Mouse (Mus musculus): ENCODE results near the gene Stx2. TPM values are rescaled to one million over a fixed set of nuclear protein-coding genes. Genes with fewer than 3 reads are reported as not detected.
"Not testable (repeated sequence)": the region's sequence is repeated elsewhere in the genome, so short reads cannot be mapped to it uniquely, and the experiment has no call there.

The Stx2 gene
- polyA plus RNA-seq, 1 experiment from 2014 or later, result 27.8 TPM

DNA sequence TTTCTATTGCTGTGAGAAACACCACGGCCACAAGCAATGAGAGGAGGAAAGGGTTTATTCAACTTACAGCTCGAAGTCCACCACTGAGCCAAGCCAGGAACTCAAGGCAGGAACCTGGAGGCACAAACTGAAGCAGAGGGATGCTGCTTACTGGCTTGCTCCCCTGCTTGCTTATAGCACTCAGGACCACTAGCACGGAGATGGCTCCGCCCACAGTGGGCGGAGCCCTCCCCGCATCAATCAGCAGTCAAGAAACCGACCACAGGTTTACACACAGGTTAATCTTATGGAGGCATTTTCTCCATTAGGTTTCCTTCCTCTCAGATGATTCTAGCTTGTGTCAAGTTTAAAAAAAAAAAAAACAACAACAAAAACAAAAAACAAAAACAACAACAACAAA lies 27.5 kb downstream of the Stx2 start:
- Histone ChIP-seq H3K4me1 (ENCODE audit: control insufficient read depth, insufficient read depth, low read length) (no peaks in the 10 kb centered on the region), H3K9ac (ENCODE audit: low read length) (no peak overlapping the region), H3K27me3 (ENCODE audit: control insufficient read depth, insufficient read depth, low read length) (no peaks in the 10 kb centered on the region), H3K4me2 (ENCODE audit: low read depth, low read length) (no peak overlapping the region), H3K4me3 (replicated peaks; ENCODE audit: low read length) (no peak overlapping the region), H3K27ac (ENCODE audit: low read length) (no peak overlapping the region), H3K9me3 (replicated peaks; ENCODE audit: control insufficient read depth, low read length) (no peaks in the 10 kb centered on the region), H3K36me3 (ENCODE audit: control insufficient read depth, insufficient read depth, low read length) (peaks cover 11% of the 10 kb centered on the region; the same call in 1 of the 2 replicates)
- no peak for ATAC-seq (ENCODE audit: insufficient read depth, low FRiP score)
- WGBS, result 64% methylated on average over 7 of the region's 7 CpGs

DNA sequence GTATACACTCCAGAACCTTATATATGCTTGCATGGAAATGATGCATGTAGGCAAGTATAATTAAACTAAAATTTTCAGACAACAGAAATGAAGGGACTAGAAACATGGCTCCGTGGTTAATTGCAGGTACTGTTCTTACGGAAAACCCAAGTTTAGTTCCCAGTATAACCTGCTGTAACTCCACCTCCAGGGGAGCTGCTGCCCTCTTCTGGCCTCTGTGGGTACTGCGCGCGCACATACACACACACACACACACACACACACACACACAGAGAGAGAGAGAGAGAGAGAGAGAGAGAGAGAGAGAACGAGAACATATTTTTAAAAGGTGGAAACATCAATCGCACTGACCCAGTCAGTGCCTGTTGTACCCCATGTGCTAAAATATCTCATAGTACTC lies 29.4 kb downstream of the Stx2 start:
- WGBS, result 99% methylated on average over 7 of the region's 7 CpGs
- no peak overlapping the region for H3K9ac ChIP-seq (ENCODE audit: low read length)
- no peak overlapping the region for H3K4me2 ChIP-seq (ENCODE audit: low read depth, low read length)
- no peaks in the 10 kb centered on the region for H3K36me3 ChIP-seq (ENCODE audit: control insufficient read depth, insufficient read depth, low read length)
- H3K27me3 ChIP-seq (ENCODE audit: control insufficient read depth, insufficient read depth, low read length), result no peaks in the 10 kb centered on the region
- no peak for ATAC-seq (ENCODE audit: insufficient read depth, low FRiP score)
- no peaks in the 10 kb centered on the region for H3K4me1 ChIP-seq (ENCODE audit: control insufficient read depth, insufficient read depth, low read length)
- H3K27ac ChIP-seq (ENCODE audit: low read length), result no peak overlapping the region
- no peaks in the 10 kb centered on the region for H3K9me3 ChIP-seq (replicated peaks; ENCODE audit: control insufficient read depth, low read length)
- H3K4me3 ChIP-seq (replicated peaks; ENCODE audit: low read length), result no peak overlapping the region

DNA sequence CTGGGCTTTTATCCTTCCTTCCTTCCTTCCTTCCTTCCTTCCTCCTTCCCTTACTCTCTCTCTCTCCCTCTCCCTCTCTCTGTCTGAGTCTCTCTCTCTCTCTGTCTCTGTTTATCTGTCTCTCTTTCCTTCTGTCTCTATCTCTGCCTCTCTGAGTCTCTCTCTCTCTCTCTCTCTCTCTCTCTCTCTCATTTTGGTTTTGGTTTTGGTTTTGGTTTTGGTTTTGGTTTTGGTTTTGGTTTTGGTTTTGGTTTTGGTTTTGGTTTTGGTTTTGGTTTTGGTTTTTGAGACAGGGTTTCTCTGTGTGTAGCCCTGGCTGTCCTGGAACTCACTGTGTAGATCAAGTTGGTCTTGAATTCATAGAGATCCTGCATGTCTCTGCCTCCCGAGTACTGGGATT lies 30.9 kb downstream of the Stx2 start:
- not testable (repeated sequence) for H3K9ac ChIP-seq (ENCODE audit: low read length); H3K4me3 ChIP-seq (replicated peaks; ENCODE audit: low read length); H3K27me3 ChIP-seq (ENCODE audit: control insufficient read depth, insufficient read depth, low read length); H3K9me3 ChIP-seq (replicated peaks; ENCODE audit: control insufficient read depth, low read length); H3K4me2 ChIP-seq (ENCODE audit: low read depth, low read length); ATAC-seq (ENCODE audit: insufficient read depth, low FRiP score); H3K27ac ChIP-seq (ENCODE audit: low read length); H3K4me1 ChIP-seq (ENCODE audit: control insufficient read depth, insufficient read depth, low read length); H3K36me3 ChIP-seq (ENCODE audit: control insufficient read depth, insufficient read depth, low read length)
- WGBS, result 60% methylated on average over 1 of the region's 1 CpGs

DNA sequence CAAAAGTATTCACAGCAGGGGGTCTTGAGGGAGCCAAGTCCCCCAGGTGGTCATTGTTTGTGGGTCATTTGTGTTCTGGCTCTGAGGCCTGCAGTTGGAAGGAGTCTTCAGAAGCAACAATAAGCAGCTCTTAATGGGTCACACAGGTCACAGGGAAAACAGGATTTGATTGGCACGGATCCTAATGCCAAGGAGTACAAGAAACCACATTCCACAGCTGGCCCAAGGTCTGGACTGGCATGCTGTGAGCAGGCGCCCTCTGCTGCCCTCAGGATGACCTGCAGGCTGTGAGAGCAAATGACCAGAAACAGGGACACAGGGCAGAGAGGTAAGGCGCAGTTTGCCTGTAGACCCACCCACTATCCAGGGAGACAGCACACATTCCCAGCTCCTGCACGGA lies 32.1 kb downstream of the Stx2 start:
- WGBS, result 31% methylated on average over 4 of the region's 4 CpGs
- H3K36me3 ChIP-seq (ENCODE audit: control insufficient read depth, insufficient read depth, low read length), result no peaks in the 10 kb centered on the region

DNA sequence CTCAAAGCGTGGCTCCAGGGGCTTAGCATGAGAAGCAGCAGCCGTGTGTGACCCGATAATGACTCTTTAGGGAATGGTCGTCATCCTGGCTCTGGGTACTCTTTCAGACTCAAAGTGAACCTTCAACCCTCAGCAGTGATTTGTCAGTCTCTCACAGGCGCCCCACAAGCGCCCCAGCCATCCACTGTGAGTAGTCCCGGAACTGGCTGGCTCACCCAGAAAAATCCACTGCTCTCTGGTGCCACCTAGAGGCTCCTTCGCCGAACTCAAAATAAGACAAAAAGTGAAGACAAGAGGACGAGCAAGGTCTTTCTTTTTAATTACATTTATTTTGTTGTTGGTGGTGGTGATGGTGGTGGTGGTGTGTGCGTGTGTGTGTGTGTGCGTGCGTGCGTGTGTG lies 37.1 kb downstream of the Stx2 start:
- no peak for ATAC-seq (ENCODE audit: insufficient read depth, low FRiP score)
- H3K9me3 ChIP-seq (replicated peaks; ENCODE audit: control insufficient read depth, low read length), result no peaks in the 10 kb centered on the region
- H3K27ac ChIP-seq (ENCODE audit: low read length), result no peak overlapping the region
- no peaks in the 10 kb centered on the region for H3K36me3 ChIP-seq (ENCODE audit: control insufficient read depth, insufficient read depth, low read length)
- no peak overlapping the region for H3K9ac ChIP-seq (ENCODE audit: low read length)
- no peak overlapping the region for H3K4me3 ChIP-seq (replicated peaks; ENCODE audit: low read length)
- H3K27me3 ChIP-seq (ENCODE audit: control insufficient read depth, insufficient read depth, low read length), result no peaks in the 10 kb centered on the region
- no peaks in the 10 kb centered on the region for H3K4me1 ChIP-seq (ENCODE audit: control insufficient read depth, insufficient read depth, low read length)
- 19% methylated on average over 14 of the region's 14 CpGs for WGBS
- peak overlapping the region; percentile 24; the same call in 1 of the 2 replicates for H3K4me2 ChIP-seq (ENCODE audit: low read depth, low read length)

More for the DNA sequence above, 32.1 kb downstream of the Stx2 start:
- Histone ChIP-seq H3K4me2 (ENCODE audit: low read depth, low read length) (no peak overlapping the region), H3K27me3 (ENCODE audit: control insufficient read depth, insufficient read depth, low read length) (no peaks in the 10 kb centered on the region), H3K9ac (ENCODE audit: low read length) (no peak overlapping the region), H3K4me3 (replicated peaks; ENCODE audit: low read length) (no peak overlapping the region), H3K9me3 (replicated peaks; ENCODE audit: control insufficient read depth, low read length) (no peaks in the 10 kb centered on the region), H3K27ac (ENCODE audit: low read length) (no peak overlapping the region), H3K4me1 (ENCODE audit: control insufficient read depth, insufficient read depth, low read length) (no peaks in the 10 kb centered on the region)
- no peak for ATAC-seq (ENCODE audit: insufficient read depth, low FRiP score)

DNA sequence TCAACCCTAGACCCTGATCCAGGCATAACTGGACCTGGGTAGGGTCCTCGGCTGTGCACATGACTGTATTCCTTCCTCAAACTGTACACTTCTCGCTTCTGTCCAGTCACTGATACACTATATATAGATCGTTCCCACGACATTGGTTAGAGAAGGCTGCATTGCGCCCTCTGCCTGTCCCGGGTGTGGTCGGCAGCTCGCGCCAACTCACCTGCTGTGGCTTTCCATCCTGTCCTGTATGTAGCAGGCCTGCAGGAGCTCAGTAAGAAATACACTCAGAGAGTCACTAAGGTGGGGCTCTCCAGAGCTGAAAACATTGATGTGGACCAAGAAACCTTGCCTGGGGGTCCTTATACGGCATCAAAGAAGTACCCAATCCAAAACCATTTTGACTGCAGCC lies 37.5 kb downstream of the Stx2 start:
- Histone ChIP-seq H3K36me3 (ENCODE audit: control insufficient read depth, insufficient read depth, low read length) (no peaks in the 10 kb centered on the region), H3K27me3 (ENCODE audit: control insufficient read depth, insufficient read depth, low read length) (no peaks in the 10 kb centered on the region), H3K4me3 (replicated peaks; ENCODE audit: low read length) (no peak overlapping the region), H3K9ac (ENCODE audit: low read length) (no peak overlapping the region), H3K4me1 (ENCODE audit: control insufficient read depth, insufficient read depth, low read length) (no peaks in the 10 kb centered on the region), H3K27ac (ENCODE audit: low read length) (no peak overlapping the region), H3K4me2 (ENCODE audit: low read depth, low read length) (peak overlapping the region; percentile 24; the same call in 1 of the 2 replicates), H3K9me3 (replicated peaks; ENCODE audit: control insufficient read depth, low read length) (no peaks in the 10 kb centered on the region)
- no peak for ATAC-seq (ENCODE audit: insufficient read depth, low FRiP score)
- WGBS, result 68% methylated on average over 10 of the region's 10 CpGs

DNA sequence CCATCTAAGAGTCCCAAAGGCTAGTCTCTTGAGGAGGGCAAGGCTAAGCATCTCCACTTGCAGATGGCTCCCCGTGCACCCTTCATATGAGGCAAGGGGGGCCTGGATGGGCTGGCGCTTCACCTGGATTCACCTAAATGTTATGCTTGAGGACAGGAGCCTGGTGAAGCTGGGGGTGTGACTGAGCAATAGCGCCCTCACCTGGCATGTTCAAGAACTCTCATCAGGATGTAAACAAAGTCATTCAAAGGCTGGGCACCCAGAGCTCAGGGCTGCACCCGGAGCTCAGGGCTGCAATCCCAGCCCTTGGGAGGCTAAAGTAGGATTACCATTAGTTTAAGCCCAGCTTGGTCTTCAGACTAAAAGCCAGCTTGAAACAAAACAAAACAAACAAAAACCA lies 44.0 kb downstream of the Stx2 start:
- 53% methylated on average over 4 of the region's 4 CpGs for WGBS
- Histone ChIP-seq H3K4me2 (ENCODE audit: low read depth, low read length) (no peak overlapping the region), H3K4me3 (replicated peaks; ENCODE audit: low read length) (no peak overlapping the region), H3K4me1 (ENCODE audit: control insufficient read depth, insufficient read depth, low read length) (no peaks in the 10 kb centered on the region), H3K9ac (ENCODE audit: low read length) (no peak overlapping the region), H3K36me3 (ENCODE audit: control insufficient read depth, insufficient read depth, low read length) (no peaks in the 10 kb centered on the region), H3K9me3 (replicated peaks; ENCODE audit: control insufficient read depth, low read length) (peaks cover 12% of the 10 kb centered on the region; the same call in 1 of the 2 replicates), H3K27me3 (ENCODE audit: control insufficient read depth, insufficient read depth, low read length) (no peaks in the 10 kb centered on the region), H3K27ac (ENCODE audit: low read length) (no peak overlapping the region)
- ATAC-seq (ENCODE audit: insufficient read depth, low FRiP score), result no peak

DNA sequence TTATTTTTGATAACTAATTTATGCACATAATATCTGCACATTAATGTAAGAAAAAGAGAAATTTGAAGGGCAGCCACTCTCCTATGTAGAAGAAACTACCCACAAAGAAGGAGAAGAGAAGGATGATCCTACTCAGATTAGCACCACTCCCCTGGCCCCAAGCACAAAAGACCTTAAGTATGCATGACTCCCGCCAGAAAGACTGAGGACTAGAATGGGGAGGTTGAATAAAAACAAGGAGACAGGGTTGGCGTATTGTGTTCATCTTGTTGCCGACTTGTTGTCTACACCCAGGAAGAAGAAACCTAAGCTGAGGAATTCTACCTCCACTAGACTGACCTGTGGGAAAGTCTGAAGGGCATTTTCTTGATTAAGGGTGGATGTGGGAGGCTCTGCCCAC lies 49.5 kb downstream of the Stx2 start:
- Histone ChIP-seq H3K36me3 (ENCODE audit: control insufficient read depth, insufficient read depth, low read length) (no peaks in the 10 kb centered on the region), H3K27ac (ENCODE audit: low read length) (no peak overlapping the region), H3K27me3 (ENCODE audit: control insufficient read depth, insufficient read depth, low read length) (no peaks in the 10 kb centered on the region), H3K4me2 (ENCODE audit: low read depth, low read length) (no peak overlapping the region), H3K4me3 (replicated peaks; ENCODE audit: low read length) (no peak overlapping the region), H3K4me1 (ENCODE audit: control insufficient read depth, insufficient read depth, low read length) (no peaks in the 10 kb centered on the region), H3K9ac (ENCODE audit: low read length) (no peak overlapping the region), H3K9me3 (replicated peaks; ENCODE audit: control insufficient read depth, low read length) (peaks cover 12% of the 10 kb centered on the region; the same call in 1 of the 2 replicates)
- 85% methylated on average over 3 of the region's 3 CpGs for WGBS
- no peak for ATAC-seq (ENCODE audit: insufficient read depth, low FRiP score)

DNA sequence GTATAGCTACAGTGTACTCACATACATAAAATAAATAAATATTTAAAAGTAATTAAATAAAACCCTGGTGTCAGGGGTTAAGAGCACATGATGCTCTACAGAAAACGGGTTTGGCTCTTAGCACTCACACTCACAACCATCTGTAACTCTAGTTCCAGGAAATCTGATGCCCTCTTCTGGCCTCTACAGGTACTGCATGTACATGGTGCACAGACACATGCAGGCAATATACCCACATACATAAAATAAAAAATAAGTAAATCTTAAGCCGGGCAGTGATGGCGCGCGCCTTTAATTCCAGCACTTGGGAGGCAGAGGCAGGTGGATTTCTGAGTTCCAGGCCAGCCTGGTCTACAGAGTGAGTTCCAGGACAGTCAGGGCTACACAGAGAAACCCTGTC lies 54.0 kb downstream of the Stx2 start:
- H3K27me3 ChIP-seq (ENCODE audit: control insufficient read depth, insufficient read depth, low read length); H3K4me2 ChIP-seq (ENCODE audit: low read depth, low read length); H3K4me3 ChIP-seq (replicated peaks; ENCODE audit: low read length); H3K4me1 ChIP-seq (ENCODE audit: control insufficient read depth, insufficient read depth, low read length); H3K9me3 ChIP-seq (replicated peaks; ENCODE audit: control insufficient read depth, low read length); H3K36me3 ChIP-seq (ENCODE audit: control insufficient read depth, insufficient read depth, low read length); ATAC-seq (ENCODE audit: insufficient read depth, low FRiP score); H3K27ac ChIP-seq (ENCODE audit: low read length); H3K9ac ChIP-seq (ENCODE audit: low read length): not testable (repeated sequence)
- WGBS, result 85% methylated on average over 5 of the region's 5 CpGs

All from stomach, embryonic 16.5 days (tissue).